Comparison of ENCODE assay signal across 28 mouse cellular contexts in the genomic region with DNA sequence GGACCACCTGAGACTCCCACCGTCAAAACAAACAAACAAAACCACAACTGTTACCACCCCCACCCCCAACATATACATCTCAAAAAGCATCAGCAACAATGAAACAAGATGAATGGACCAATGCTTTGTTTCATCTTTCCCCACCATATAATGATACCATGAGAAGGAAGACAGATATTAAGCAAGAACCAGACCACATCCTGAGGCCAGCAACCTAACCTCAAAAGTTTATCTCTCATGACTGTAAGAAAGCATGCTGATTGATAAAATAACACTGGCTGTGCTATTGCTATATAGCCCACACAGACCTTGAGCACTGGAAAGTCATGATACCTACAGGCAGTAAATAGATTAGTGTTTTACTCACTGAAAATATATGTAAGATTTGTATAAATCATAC.
"Had no signal": no experiment of that assay in that cellular context is flagged by ENCODE, and none has a peak within 500 bp of the region (broad histone marks: within the 10 kb centered on the region; RNA-seq: fewer than 3 reads in every experiment).

No protein-coding gene starts in this region.

- ATAC-seq: forebrain, embryonic 13.5 days; forebrain, embryonic 14.5 days; forebrain, embryonic 15.5 days; forebrain, embryonic 16.5 days; forebrain, postnatal 0 days had no signal

- H3K27ac ChIP-seq: embryonic facial prominence, embryonic 10.5 days; embryonic facial prominence, embryonic 12.5 days; embryonic facial prominence, embryonic 13.5 days; embryonic facial prominence, embryonic 15.5 days; forebrain, embryonic 10.5 days; forebrain, embryonic 12.5 days; forebrain, embryonic 13.5 days; forebrain, embryonic 15.5 days; gastrocnemius, adult 2 months; heart, adult 2 months had no signal

- H3K27me3 ChIP-seq: embryonic facial prominence, embryonic 12.5 days; embryonic facial prominence, embryonic 13.5 days; embryonic facial prominence, embryonic 15.5 days; forebrain, embryonic 12.5 days; forebrain, embryonic 13.5 days; forebrain, embryonic 15.5 days had no signal

- DNase-seq: cerebellum, adult 8-10 months; cerebellum, adult 9-10 months; cerebellum, adult 9-11 months; cerebellum, postnatal 10 days; cerebellum, postnatal 14 days; cerebellum, postnatal 25 days; cerebellum, postnatal 36 days; embryo, embryonic 11 days; forebrain, postnatal 0 days; gastrocnemius, adult 2 months; gastrocnemius, postnatal 10 days; gastrocnemius, postnatal 14 days; gastrocnemius, postnatal 25 days; gastrocnemius, postnatal 36 days; heart, adult 11 months; heart, adult 18-20 months; heart, adult 2 months had no signal

- H3K36me3 ChIP-seq: embryonic facial prominence, embryonic 10.5 days; embryonic facial prominence, embryonic 12.5 days; embryonic facial prominence, embryonic 13.5 days; embryonic facial prominence, embryonic 15.5 days; forebrain, embryonic 10.5 days; forebrain, embryonic 12.5 days; forebrain, embryonic 15.5 days had no signal

- H3K9me3 ChIP-seq: embryonic facial prominence, embryonic 10.5 days; embryonic facial prominence, embryonic 12.5 days; embryonic facial prominence, embryonic 13.5 days; embryonic facial prominence, embryonic 15.5 days; forebrain, embryonic 10.5 days; forebrain, embryonic 12.5 days; forebrain, embryonic 13.5 days; forebrain, embryonic 15.5 days had no signal

- H3K4me2 ChIP-seq: embryonic facial prominence, embryonic 12.5 days; embryonic facial prominence, embryonic 13.5 days; embryonic facial prominence, embryonic 15.5 days; forebrain, embryonic 12.5 days; forebrain, embryonic 13.5 days; forebrain, embryonic 15.5 days had no signal

- H3K4me3 ChIP-seq: embryonic facial prominence, embryonic 10.5 days; embryonic facial prominence, embryonic 12.5 days; embryonic facial prominence, embryonic 13.5 days; embryonic facial prominence, embryonic 15.5 days; erythroblast, embryonic 14.5 days; forebrain, embryonic 10.5 days; forebrain, embryonic 12.5 days; forebrain, embryonic 13.5 days; forebrain, embryonic 15.5 days; gastrocnemius, adult 2 months; heart, adult 2 months had no signal

- H3K4me1 ChIP-seq: embryonic facial prominence, embryonic 10.5 days; embryonic facial prominence, embryonic 12.5 days; embryonic facial prominence, embryonic 13.5 days; embryonic facial prominence, embryonic 15.5 days; forebrain, embryonic 10.5 days; forebrain, embryonic 12.5 days; forebrain, embryonic 13.5 days; forebrain, embryonic 15.5 days had no signal

- H3K9ac ChIP-seq: embryonic facial prominence, embryonic 12.5 days; embryonic facial prominence, embryonic 13.5 days; embryonic facial prominence, embryonic 15.5 days; forebrain, embryonic 12.5 days; forebrain, embryonic 13.5 days; forebrain, embryonic 15.5 days; forebrain, postnatal 0 days had no signal
